ENCODE assay signal across 15 mouse cellular contexts in the genomic region with DNA sequence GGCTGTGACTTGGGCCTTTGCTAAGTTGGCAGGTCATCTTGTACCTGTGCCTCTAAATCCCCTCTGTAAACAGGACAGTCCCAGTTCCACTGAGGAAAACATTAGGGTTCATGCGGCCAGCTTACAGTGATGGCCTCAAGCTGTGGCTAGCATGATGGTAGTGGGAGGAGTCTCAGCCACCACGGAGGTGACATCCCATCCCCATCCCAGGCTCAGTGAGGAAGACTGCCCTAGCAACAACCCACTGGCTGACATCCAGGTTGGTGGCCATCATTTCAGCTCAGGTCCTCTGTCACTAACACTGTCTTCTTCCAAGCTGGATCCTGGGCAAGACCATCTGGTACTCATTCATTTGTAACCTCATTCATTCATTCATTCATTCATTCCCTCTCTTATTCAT. TPM values are rescaled to one million over a fixed set of nuclear protein-coding genes. Genes with fewer than 3 reads are reported as not detected.
DNase-seq lines count a peak whose midpoint lies in the region; ATAC-seq and TF ChIP-seq lines count a peak whose summit lies in the region.
"Had no signal": no experiment of that assay in that cellular context is flagged by ENCODE, and none has a peak within 500 bp of the region (broad histone marks: within the 10 kb centered on the region; RNA-seq: fewer than 3 reads in every experiment).

No protein-coding gene starts in this region.

- no peaks in the 10 kb centered on the region for H3K27me3 ChIP-seq in forebrain, embryonic 14.5 days (replicated peaks; ENCODE audit: control insufficient read depth, insufficient read depth, low read length)
- no peaks in the 10 kb centered on the region for H3K27me3 ChIP-seq in hindbrain, embryonic 11.5 days (ENCODE audit: control insufficient read depth, insufficient read depth, low read length)
- H3K27me3 ChIP-seq in midbrain, embryonic 15.5 days (replicated peaks), result no peaks in the 10 kb centered on the region
- H3K27me3 ChIP-seq: lung, embryonic 15.5 days had no signal

- no peak overlapping the region for H3K4me3 ChIP-seq in layer of hippocampus, adult 2 months
- no peak overlapping the region for H3K4me3 ChIP-seq in forebrain, embryonic 14.5 days (ENCODE audit: low read depth, low read length)
- H3K4me3 ChIP-seq in hindbrain, embryonic 11.5 days (ENCODE audit: low read depth, low read length), result no peak overlapping the region
- no peak overlapping the region for H3K4me3 ChIP-seq in midbrain, embryonic 15.5 days
- H3K4me3 ChIP-seq: erythroblast, embryonic 14.5 days; heart, embryonic 10.5 days; lung, embryonic 15.5 days; megakaryocyte, embryonic 14.5 days had no signal

- H3K27ac ChIP-seq in layer of hippocampus, adult 2 months, result peak overlapping the region; percentile 86
- H3K27ac ChIP-seq in forebrain, embryonic 14.5 days (ENCODE audit: low read depth, low read length), result peak overlapping the region; percentile 73
- H3K27ac ChIP-seq in hindbrain, embryonic 11.5 days (ENCODE audit: low read depth, low read length), result peak overlapping the region; percentile 85
- H3K27ac ChIP-seq in midbrain, embryonic 15.5 days, result peak overlapping the region; percentile 77

- no peak for TF ChIP-seq CTCF in layer of hippocampus, adult 2 months (conservative IDR thresholded peaks at IDR 0.05)

- no peaks in the 10 kb centered on the region for H3K36me3 ChIP-seq in forebrain, embryonic 14.5 days (ENCODE audit: control insufficient read depth, insufficient read depth, low read length)
- H3K36me3 ChIP-seq in hindbrain, embryonic 11.5 days (ENCODE audit: control insufficient read depth, insufficient read depth, low read length), result no peaks in the 10 kb centered on the region
- H3K36me3 ChIP-seq in midbrain, embryonic 15.5 days (replicated peaks), result no peaks in the 10 kb centered on the region
- H3K36me3 ChIP-seq: heart, embryonic 10.5 days; lung, embryonic 15.5 days had no signal

- H3K9ac ChIP-seq in forebrain, embryonic 14.5 days (ENCODE audit: low read length), result no peak overlapping the region
- H3K9ac ChIP-seq in hindbrain, embryonic 11.5 days (ENCODE audit: low read depth, low read length), result no peak overlapping the region
- H3K9ac ChIP-seq in midbrain, embryonic 15.5 days, result no peak overlapping the region
- H3K9ac ChIP-seq: lung, embryonic 15.5 days had no signal

- no peak for DNase-seq in layer of hippocampus, adult 2 months (ENCODE audit: low spot score in 2 of 2)
- DNase-seq in layer of hippocampus, adult 8-10 months (ENCODE audit: low spot score in 2 of 2), result no peak
- no peak for DNase-seq in forebrain, embryonic 14.5 days (ENCODE audit: low spot score)
- DNase-seq in hindbrain, embryonic 11.5 days (ENCODE audit: low spot score), result no peak
- DNase-seq in natural killer cell, adult 2 months (ENCODE audit: low spot score in 2 of 2), result no peak
- no peak for DNase-seq in kidney, postnatal 36 days
- DNase-seq: kidney, adult 11 months; kidney, postnatal 25 days; thymus, adult 2 months had no signal

- WGBS in forebrain, embryonic 14.5 days, result 51% methylated on average over 2 of the region's 2 CpGs
- WGBS in hindbrain, embryonic 11.5 days, result 68% methylated on average over 2 of the region's 2 CpGs
- WGBS in midbrain, embryonic 15.5 days, result 58% methylated on average over 2 of the region's 2 CpGs

- H3K4me2 ChIP-seq in forebrain, embryonic 14.5 days (ENCODE audit: low read length), result no peak overlapping the region
- no peak overlapping the region for H3K4me2 ChIP-seq in hindbrain, embryonic 11.5 days (replicated peaks; ENCODE audit: low read depth, low read length)
- H3K4me2 ChIP-seq in midbrain, embryonic 15.5 days, result no peak overlapping the region
- H3K4me2 ChIP-seq: lung, embryonic 15.5 days had no signal

- ATAC-seq in forebrain, embryonic 14.5 days, result peak; percentile 19
- ATAC-seq in hindbrain, embryonic 11.5 days (ENCODE audit: low FRiP score), result no peak
- no peak for ATAC-seq in midbrain, embryonic 15.5 days (replicated peaks)
- ATAC-seq in monocyte, adult 5-6 weeks (replicated peaks; ENCODE audit: insufficient number of reproducible peaks, low FRiP score, low TSS enrichment, poor library complexity, severe bottlenecking), result no peak

- peaks cover 39% of the 10 kb centered on the region for H3K4me1 ChIP-seq in forebrain, embryonic 14.5 days (ENCODE audit: control insufficient read depth, insufficient read depth, low read length)
- peaks cover 17% of the 10 kb centered on the region for H3K4me1 ChIP-seq in hindbrain, embryonic 11.5 days (replicated peaks; ENCODE audit: control insufficient read depth, insufficient read depth, low read length)
- peaks cover 64% of the 10 kb centered on the region for H3K4me1 ChIP-seq in midbrain, embryonic 15.5 days

- H3K9me3 ChIP-seq in forebrain, embryonic 14.5 days (replicated peaks; ENCODE audit: control insufficient read depth, low read length), result no peaks in the 10 kb centered on the region
- H3K9me3 ChIP-seq in hindbrain, embryonic 11.5 days (ENCODE audit: control insufficient read depth, low read length), result no peaks in the 10 kb centered on the region
- no peaks in the 10 kb centered on the region for H3K9me3 ChIP-seq in midbrain, embryonic 15.5 days
- H3K9me3 ChIP-seq: heart, embryonic 10.5 days; lung, embryonic 15.5 days; megakaryocyte, embryonic 14.5 days had no signal

RNA-seq across cellular contexts. Expression of gene Sdc3, which starts 12.0 kb away (rescaled TPM):
- 100 to 1,000 TPM; 130 to 140 TPM for total RNA-seq in layer of hippocampus, adult 2 months (2021)
- 100 to 1,000 TPM; 146 to 169 (median 150) TPM for total RNA-seq in layer of hippocampus, adult 8-10 months (2022)
- polyA plus RNA-seq in forebrain, embryonic 14.5 days (2014; fragmentation: Nextera tagmentation; extraction: Ambion mirVana), result 47.6 and 61.2 TPM in 2 replicates
- polyA plus RNA-seq in hindbrain, embryonic 11.5 days (2014; fragmentation: Nextera tagmentation; extraction: Ambion mirVana), result 12.0 and 15.2 TPM in 2 replicates
- 180 and 186 TPM in 2 replicates for polyA plus RNA-seq in midbrain, embryonic 15.5 days (2015; fragmentation: Nextera tagmentation; extraction: Ambion mirVana)
- 16.3 to 46.3 TPM (median 22.3 TPM) in 3 replicates for total RNA-seq in monocyte, adult 5-6 weeks (2017)
